Mouse (Mus musculus): ENCODE measurements around the gene Scfd1. TPM values are rescaled to one million over a fixed set of nuclear protein-coding genes. Genes with fewer than 3 reads are reported as not detected.
A peak's percentile ranks its signal among the peaks of the same experiment; 100 is the strongest.

Gene Scfd1
- total and polyA plus RNA-seq, 2 experiments from 2014 or later: 33.9 to 54.1 TPM

DNA sequence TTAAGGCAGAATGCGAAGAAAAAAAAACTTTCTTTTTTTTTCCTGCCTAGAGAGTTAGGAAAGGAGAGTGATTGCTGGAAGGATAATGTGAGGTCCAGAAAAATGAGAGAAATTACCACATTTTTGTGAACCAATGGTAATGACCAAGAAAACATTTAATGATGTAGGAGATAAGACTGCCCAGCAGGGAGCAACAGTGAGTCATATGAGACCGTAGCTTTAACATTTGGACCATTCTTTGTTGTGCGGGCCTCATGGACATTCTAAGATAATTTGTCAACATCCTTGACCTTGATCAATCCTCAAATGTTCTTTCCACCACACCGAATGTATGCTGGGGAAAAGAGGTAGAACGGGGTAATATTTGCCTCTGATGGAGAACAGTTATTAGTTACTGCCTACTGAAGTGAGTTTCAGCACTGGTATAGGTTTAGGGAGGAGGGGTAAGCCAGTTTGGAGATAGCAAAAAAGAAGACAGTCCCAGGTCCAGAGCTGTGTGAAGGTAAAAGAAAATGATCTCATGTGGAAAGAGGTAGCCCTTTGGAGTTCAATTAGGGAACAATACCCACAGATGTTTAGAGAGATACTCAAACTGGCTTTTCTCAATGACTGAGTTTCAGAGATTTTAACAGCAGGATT lies 24.9 kb downstream of the Scfd1 start:
- 68% methylated on average over 5 of the region's 5 CpGs for WGBS
- Histone ChIP-seq H3K27me3 (ENCODE audit: control insufficient read depth, insufficient read depth, low read length) (no peaks in the 10 kb centered on the region), H3K9me3 (replicated peaks; ENCODE audit: control insufficient read depth, low read length) (no peaks in the 10 kb centered on the region), H3K4me3 (ENCODE audit: low read depth, low read length) (no peak overlapping the region), H3K9ac (replicated peaks; ENCODE audit: low read depth, low read length) (no peak overlapping the region), H3K36me3 (replicated peaks; ENCODE audit: control insufficient read depth, insufficient read depth, low read length) (peaks cover 66% of the 10 kb centered on the region), H3K4me2 (ENCODE audit: low read depth, low read length) (no peak overlapping the region), H3K27ac (ENCODE audit: low read depth) (no peak overlapping the region), H3K4me1 (ENCODE audit: control insufficient read depth, insufficient read depth) (no peaks in the 10 kb centered on the region)
- ATAC-seq (ENCODE audit: insufficient read depth, low read depth) (no peak), DNase-seq (ENCODE audit: low spot score) (no peak)
- TF ChIP-seq EP300 (IDR thresholded peaks at IDR 0.05; ENCODE audit: low read depth) (no peak), CTCF (IDR thresholded peaks at IDR 0.05; ENCODE audit: low read depth) (peak; percentile 49)

- WGBS: 51% methylated on average over 4 of the region's 4 CpGs
- TF ChIP-seq EP300 (IDR thresholded peaks at IDR 0.05; ENCODE audit: low read depth) (no peak), CTCF (IDR thresholded peaks at IDR 0.05; ENCODE audit: low read depth) (no peak)
Observed at GRCm38 (mm10) chr12:51403987-51404586, 26.8 kb downstream of the Scfd1 start.

GRCm38 (mm10) chr12:51411362-51411761 lies 34.1 kb downstream of the Scfd1 start:
- Histone ChIP-seq H3K27me3 (ENCODE audit: control insufficient read depth, insufficient read depth, low read length) (no peaks in the 10 kb centered on the region), H3K4me3 (ENCODE audit: low read depth, low read length) (no peak overlapping the region), H3K9ac (replicated peaks; ENCODE audit: low read depth, low read length) (no peak overlapping the region), H3K36me3 (replicated peaks; ENCODE audit: control insufficient read depth, insufficient read depth, low read length) (peaks cover 48% of the 10 kb centered on the region), H3K4me2 (ENCODE audit: low read depth, low read length) (no peak overlapping the region), H3K9me3 (replicated peaks; ENCODE audit: control insufficient read depth, low read length) (no peaks in the 10 kb centered on the region), H3K4me1 (ENCODE audit: control insufficient read depth, insufficient read depth) (no peaks in the 10 kb centered on the region), H3K27ac (ENCODE audit: low read depth) (no peak overlapping the region)
- WGBS: 60% methylated on average over 4 of the region's 4 CpGs
- TF ChIP-seq CTCF (IDR thresholded peaks at IDR 0.05; ENCODE audit: low read depth): no peak
- no peak for TF ChIP-seq EP300 (IDR thresholded peaks at IDR 0.05; ENCODE audit: low read depth)
- no peak for DNase-seq (ENCODE audit: low spot score)
- ATAC-seq (ENCODE audit: insufficient read depth, low read depth): no peak

More at GRCm38 (mm10) chr12:51403987-51404586, 26.8 kb downstream of the Scfd1 start:
- no peak overlapping the region for H3K27ac ChIP-seq (ENCODE audit: low read depth)
- ATAC-seq (ENCODE audit: insufficient read depth, low read depth) (no peak), DNase-seq (ENCODE audit: low spot score) (peak; percentile 10)
- no peaks in the 10 kb centered on the region for H3K27me3 ChIP-seq (ENCODE audit: control insufficient read depth, insufficient read depth, low read length)
- H3K9me3 ChIP-seq (replicated peaks; ENCODE audit: control insufficient read depth, low read length): no peaks in the 10 kb centered on the region
- H3K36me3 ChIP-seq (replicated peaks; ENCODE audit: control insufficient read depth, insufficient read depth, low read length): peaks cover 54% of the 10 kb centered on the region
- H3K4me1 ChIP-seq (ENCODE audit: control insufficient read depth, insufficient read depth): no peaks in the 10 kb centered on the region
- no peak overlapping the region for H3K9ac ChIP-seq (replicated peaks; ENCODE audit: low read depth, low read length)
- no peak overlapping the region for H3K4me3 ChIP-seq (ENCODE audit: low read depth, low read length)
- no peak overlapping the region for H3K4me2 ChIP-seq (ENCODE audit: low read depth, low read length)

DNA sequence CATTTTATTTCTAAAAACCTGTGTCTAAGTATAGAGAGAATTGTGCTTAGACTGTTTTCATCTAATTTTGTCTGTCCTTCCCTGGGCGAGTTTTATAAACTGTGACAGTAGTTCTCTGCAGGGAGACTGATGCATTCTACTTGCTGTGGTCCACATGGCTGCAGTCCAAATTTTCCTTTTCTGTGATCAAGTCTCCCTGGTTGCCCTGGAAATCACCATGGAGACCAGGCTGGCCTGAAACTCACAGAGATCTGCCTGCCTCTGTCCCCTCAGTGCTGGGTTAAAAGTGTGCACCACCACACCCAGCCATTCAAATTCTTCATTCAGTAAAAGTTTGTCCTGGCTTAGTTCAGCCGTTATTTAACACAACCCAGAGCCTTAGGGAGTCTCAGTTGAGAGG lies 60.2 kb downstream of the Scfd1 start:
- H3K9ac ChIP-seq (replicated peaks; ENCODE audit: low read depth, low read length): no peak overlapping the region
- no peak overlapping the region for H3K4me2 ChIP-seq (ENCODE audit: low read depth, low read length)
- H3K9me3 ChIP-seq (replicated peaks; ENCODE audit: control insufficient read depth, low read length): no peaks in the 10 kb centered on the region
- WGBS: 89% methylated on average over 2 of the region's 2 CpGs
- no peak overlapping the region for H3K27ac ChIP-seq (ENCODE audit: low read depth)
- no peak for TF ChIP-seq EP300 (IDR thresholded peaks at IDR 0.05; ENCODE audit: low read depth)
- no peak for TF ChIP-seq CTCF (IDR thresholded peaks at IDR 0.05; ENCODE audit: low read depth)
- no peak for DNase-seq (ENCODE audit: low spot score)
- no peaks in the 10 kb centered on the region for H3K27me3 ChIP-seq (ENCODE audit: control insufficient read depth, insufficient read depth, low read length)
- ATAC-seq (ENCODE audit: insufficient read depth, low read depth): no peak
- no peak overlapping the region for H3K4me3 ChIP-seq (ENCODE audit: low read depth, low read length)
- H3K36me3 ChIP-seq (replicated peaks; ENCODE audit: control insufficient read depth, insufficient read depth, low read length): peaks cover 68% of the 10 kb centered on the region
- H3K4me1 ChIP-seq (ENCODE audit: control insufficient read depth, insufficient read depth): no peaks in the 10 kb centered on the region

- Histone ChIP-seq H3K4me2 (ENCODE audit: low read depth, low read length) (no peak overlapping the region), H3K4me3 (ENCODE audit: low read depth, low read length) (no peak overlapping the region), H3K36me3 (replicated peaks; ENCODE audit: control insufficient read depth, insufficient read depth, low read length) (peaks cover 62% of the 10 kb centered on the region), H3K27me3 (ENCODE audit: control insufficient read depth, insufficient read depth, low read length) (no peaks in the 10 kb centered on the region), H3K9ac (replicated peaks; ENCODE audit: low read depth, low read length) (no peak overlapping the region), H3K9me3 (replicated peaks; ENCODE audit: control insufficient read depth, low read length) (no peaks in the 10 kb centered on the region), H3K4me1 (ENCODE audit: control insufficient read depth, insufficient read depth) (no peaks in the 10 kb centered on the region), H3K27ac (ENCODE audit: low read depth) (no peak overlapping the region)
- no peak for TF ChIP-seq EP300 (IDR thresholded peaks at IDR 0.05; ENCODE audit: low read depth)
- TF ChIP-seq CTCF (IDR thresholded peaks at IDR 0.05; ENCODE audit: low read depth): no peak
- 78% methylated on average over 2 of the region's 2 CpGs for WGBS
- no peak for ATAC-seq (ENCODE audit: insufficient read depth, low read depth)
- no peak for DNase-seq (ENCODE audit: low spot score)
Observed at GRCm38 (mm10) chr12:51438311-51438710, 61.0 kb downstream of the Scfd1 start.
